Mouse (Mus musculus): ENCODE results near the gene Olfr358.

The Olfr358 gene

DNA sequence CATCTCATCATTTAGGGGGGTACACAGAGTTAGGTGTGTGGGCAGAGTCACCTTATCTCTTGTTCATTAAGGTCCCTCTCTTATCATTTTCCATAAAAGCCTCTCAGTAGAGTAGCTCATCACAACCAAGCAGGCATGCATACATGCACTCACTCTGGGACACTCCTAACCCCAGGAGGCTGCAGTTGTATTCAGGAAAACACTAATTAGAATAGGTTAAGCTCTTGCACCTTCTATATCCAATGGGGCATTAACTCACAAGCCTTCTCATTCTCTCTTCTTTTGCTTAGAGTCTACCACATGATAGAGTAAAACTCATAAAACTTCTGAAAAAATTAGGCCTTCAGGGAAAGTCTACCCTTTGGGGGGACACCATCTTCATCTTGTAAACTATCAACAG is at the start of gene Olfr358:
Olfr358 (minus strand) TSS at position 101 of the 400 bp plus-strand sequence.
- no peak for DNase-seq

DNA sequence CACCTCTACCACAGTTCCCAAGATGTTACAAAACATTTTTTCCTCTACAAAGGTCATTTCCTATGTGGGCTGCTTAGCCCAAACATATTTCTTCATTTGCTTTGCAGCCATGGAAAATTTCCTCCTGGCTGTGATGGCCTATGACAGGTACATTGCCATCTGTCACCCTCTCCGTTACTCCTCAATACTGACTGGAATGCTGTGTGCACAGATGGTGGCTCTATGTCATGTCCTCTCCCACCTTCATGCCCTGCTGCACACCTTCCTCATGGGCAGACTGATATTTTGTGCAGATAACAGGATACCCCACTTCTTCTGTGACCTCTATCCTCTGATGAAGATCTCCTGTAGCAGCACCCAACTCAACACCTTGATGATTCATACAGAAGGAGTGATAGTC is 12.1 kb downstream of the Olfr358 start:
- no peak for DNase-seq

- DNase-seq = no peak
Measured at GRCm38 (mm10) chr2:36993527-36993926, 15.6 kb downstream of the Olfr358 start, which contains the start of gene Olfr357. Gene Olfr357, plus strand, starts transcription at chr2:36993827.

All from thymus, postnatal 4 days (tissue).